Mouse (Mus musculus): ENCODE measurements around the gene Rpl3. TPM values are rescaled to one million over a fixed set of nuclear protein-coding genes. Genes with fewer than 3 reads are reported as not detected.

Rpl3 gene
- polyA plus RNA-seq, 2 experiments, result 1,384 to 1,569 TPM

DNA sequence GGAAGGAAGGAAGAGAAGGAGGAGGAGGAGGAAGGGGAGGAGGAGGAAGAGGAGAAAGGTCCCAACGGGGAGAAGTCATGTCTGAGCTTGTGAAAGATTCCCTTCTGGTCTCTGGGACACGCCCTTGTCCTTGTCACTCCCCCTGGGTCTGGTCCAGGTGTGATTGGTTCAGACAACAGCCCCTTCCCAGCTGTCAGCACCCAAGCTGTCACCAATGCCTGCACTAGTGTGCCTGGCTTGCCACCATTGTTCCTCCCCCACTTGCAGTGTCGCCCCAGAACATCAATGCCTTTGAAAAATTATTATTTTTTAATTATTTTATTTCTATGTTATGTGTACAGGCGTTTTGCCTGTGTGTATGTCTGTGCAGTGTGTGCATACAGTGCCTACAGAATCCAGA lies 22.5 kb downstream of the Rpl3 start:
- Histone ChIP-seq H3K36me3 (ENCODE audit: control insufficient read depth, insufficient read depth, low read length) (no peaks in the 10 kb centered on the region), H3K27me3 (ENCODE audit: control insufficient read depth, insufficient read depth, low read length) (no peaks in the 10 kb centered on the region), H3K4me3 (replicated peaks; ENCODE audit: low read length) (no peak overlapping the region), H3K4me1 (ENCODE audit: control insufficient read depth, insufficient read depth, low read length) (no peaks in the 10 kb centered on the region), H3K9me3 (ENCODE audit: control insufficient read depth, low read length) (no peaks in the 10 kb centered on the region), H3K4me2 (replicated peaks; ENCODE audit: low read depth, low read length, severe bottlenecking) (no peak overlapping the region), H3K9ac (ENCODE audit: low read depth, low read length, severe bottlenecking) (no peak overlapping the region), H3K27ac (replicated peaks; ENCODE audit: low read depth, low read length) (no peak overlapping the region)
- TF ChIP-seq POLR2A (IDR thresholded peaks at IDR 0.05; ENCODE audit: borderline replicate concordance, extremely low read depth, insufficient read depth, insufficient read length), result no peak
- ATAC-seq (ENCODE audit: low FRiP score, low read depth) (no peak), DNase-seq (ENCODE audit: low spot score) (no peak)
- WGBS, result 47% methylated on average over 4 of the region's 4 CpGs

DNA sequence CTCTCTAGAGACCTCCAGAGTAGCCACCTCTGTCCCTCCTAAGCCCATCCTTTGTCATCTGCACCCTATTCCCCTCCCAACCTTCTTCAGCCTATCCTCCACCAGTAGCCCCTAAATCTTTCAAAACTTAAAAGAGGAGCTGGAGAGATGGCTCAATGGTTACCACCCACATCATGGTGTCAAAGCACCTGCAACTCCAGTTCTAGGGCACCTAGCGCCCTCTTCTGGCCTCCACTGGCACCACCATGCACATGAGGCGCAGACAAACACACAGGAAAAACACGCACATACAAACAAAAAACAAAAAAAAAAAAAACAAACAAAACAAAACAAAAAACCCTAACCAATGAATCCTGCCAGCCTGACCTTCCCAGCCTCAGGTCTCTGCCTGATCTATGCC lies 25.1 kb downstream of the Rpl3 start:
- DNase-seq (ENCODE audit: low spot score) (no peak), ATAC-seq (ENCODE audit: low FRiP score, low read depth) (no peak)
- Histone ChIP-seq H3K4me3 (replicated peaks; ENCODE audit: low read length) (no peak overlapping the region), H3K27me3 (ENCODE audit: control insufficient read depth, insufficient read depth, low read length) (no peaks in the 10 kb centered on the region), H3K9me3 (ENCODE audit: control insufficient read depth, low read length) (no peaks in the 10 kb centered on the region), H3K9ac (ENCODE audit: low read depth, low read length, severe bottlenecking) (no peak overlapping the region), H3K36me3 (ENCODE audit: control insufficient read depth, insufficient read depth, low read length) (no peaks in the 10 kb centered on the region), H3K4me1 (ENCODE audit: control insufficient read depth, insufficient read depth, low read length) (no peaks in the 10 kb centered on the region), H3K4me2 (replicated peaks; ENCODE audit: low read depth, low read length, severe bottlenecking) (no peak overlapping the region), H3K27ac (replicated peaks; ENCODE audit: low read depth, low read length) (no peak overlapping the region)
- WGBS, result 55% methylated on average over 3 of the region's 3 CpGs
- no peak for TF ChIP-seq POLR2A (IDR thresholded peaks at IDR 0.05; ENCODE audit: borderline replicate concordance, extremely low read depth, insufficient read depth, insufficient read length)

DNA sequence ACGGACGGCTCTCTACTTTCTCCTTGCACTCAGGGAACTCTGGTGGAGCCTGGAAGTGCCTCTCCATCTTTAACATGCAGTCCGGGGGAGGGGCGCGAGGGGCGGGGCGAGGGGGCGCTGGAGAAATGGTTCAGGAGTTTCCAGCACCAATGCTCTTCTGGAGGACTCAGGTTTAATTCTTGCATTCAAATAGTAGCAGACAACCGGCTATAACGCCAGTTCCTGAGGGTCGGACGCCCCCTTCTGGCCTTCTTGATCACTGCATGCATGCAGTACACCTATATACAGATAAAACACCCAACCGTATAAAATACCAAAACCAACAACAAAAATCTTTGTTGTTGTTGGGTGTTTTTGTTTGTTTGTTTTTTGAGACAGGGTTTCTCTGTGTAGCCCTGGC lies 26.3 kb downstream of the Rpl3 start:
- H3K4me2 ChIP-seq (replicated peaks; ENCODE audit: low read depth, low read length, severe bottlenecking), result no peak overlapping the region
- H3K4me1 ChIP-seq (ENCODE audit: control insufficient read depth, insufficient read depth, low read length), result no peaks in the 10 kb centered on the region
- no peak overlapping the region for H3K9ac ChIP-seq (ENCODE audit: low read depth, low read length, severe bottlenecking)
- H3K27ac ChIP-seq (replicated peaks; ENCODE audit: low read depth, low read length), result no peak overlapping the region
- WGBS, result 9% methylated on average over 13 of the region's 13 CpGs
- DNase-seq (ENCODE audit: low spot score) (no peak), ATAC-seq (ENCODE audit: low FRiP score, low read depth) (no peak)
- no peaks in the 10 kb centered on the region for H3K36me3 ChIP-seq (ENCODE audit: control insufficient read depth, insufficient read depth, low read length)
- H3K27me3 ChIP-seq (ENCODE audit: control insufficient read depth, insufficient read depth, low read length), result no peaks in the 10 kb centered on the region
- no peaks in the 10 kb centered on the region for H3K9me3 ChIP-seq (ENCODE audit: control insufficient read depth, low read length)
- TF ChIP-seq POLR2A (IDR thresholded peaks at IDR 0.05; ENCODE audit: borderline replicate concordance, extremely low read depth, insufficient read depth, insufficient read length), result no peak
- no peak overlapping the region for H3K4me3 ChIP-seq (replicated peaks; ENCODE audit: low read length)

DNA sequence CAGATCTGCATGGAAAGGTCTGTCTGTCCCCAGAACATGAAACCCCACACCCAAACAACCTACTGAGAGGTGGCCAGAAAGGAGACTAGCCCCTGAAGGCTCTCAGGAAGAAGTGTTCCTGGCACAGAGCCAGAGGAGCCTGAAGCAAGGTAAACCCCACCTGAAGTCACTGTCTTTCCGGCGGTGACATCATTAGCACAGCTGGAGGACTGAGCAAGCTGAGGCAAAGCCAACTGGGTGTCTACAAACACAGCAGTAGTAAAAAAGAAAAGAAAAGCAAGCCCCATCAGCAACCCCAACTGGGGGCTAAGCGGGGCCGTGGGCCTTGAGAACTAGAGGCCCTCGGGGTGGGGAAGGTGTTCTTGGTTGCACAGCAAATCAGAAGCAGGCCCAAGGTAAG lies 26.7 kb downstream of the Rpl3 start:
- DNase-seq (ENCODE audit: low spot score) (no peak), ATAC-seq (ENCODE audit: low FRiP score, low read depth) (no peak)
- H3K9me3 ChIP-seq (ENCODE audit: control insufficient read depth, low read length), result no peaks in the 10 kb centered on the region
- no peak overlapping the region for H3K4me2 ChIP-seq (replicated peaks; ENCODE audit: low read depth, low read length, severe bottlenecking)
- H3K4me1 ChIP-seq (ENCODE audit: control insufficient read depth, insufficient read depth, low read length), result no peaks in the 10 kb centered on the region
- no peak overlapping the region for H3K4me3 ChIP-seq (replicated peaks; ENCODE audit: low read length)
- 47% methylated on average over 5 of the region's 5 CpGs for WGBS
- no peak overlapping the region for H3K9ac ChIP-seq (ENCODE audit: low read depth, low read length, severe bottlenecking)
- H3K27ac ChIP-seq (replicated peaks; ENCODE audit: low read depth, low read length), result no peak overlapping the region
- no peaks in the 10 kb centered on the region for H3K36me3 ChIP-seq (ENCODE audit: control insufficient read depth, insufficient read depth, low read length)
- H3K27me3 ChIP-seq (ENCODE audit: control insufficient read depth, insufficient read depth, low read length), result no peaks in the 10 kb centered on the region
- TF ChIP-seq POLR2A (IDR thresholded peaks at IDR 0.05; ENCODE audit: borderline replicate concordance, extremely low read depth, insufficient read depth, insufficient read length), result no peak

DNA sequence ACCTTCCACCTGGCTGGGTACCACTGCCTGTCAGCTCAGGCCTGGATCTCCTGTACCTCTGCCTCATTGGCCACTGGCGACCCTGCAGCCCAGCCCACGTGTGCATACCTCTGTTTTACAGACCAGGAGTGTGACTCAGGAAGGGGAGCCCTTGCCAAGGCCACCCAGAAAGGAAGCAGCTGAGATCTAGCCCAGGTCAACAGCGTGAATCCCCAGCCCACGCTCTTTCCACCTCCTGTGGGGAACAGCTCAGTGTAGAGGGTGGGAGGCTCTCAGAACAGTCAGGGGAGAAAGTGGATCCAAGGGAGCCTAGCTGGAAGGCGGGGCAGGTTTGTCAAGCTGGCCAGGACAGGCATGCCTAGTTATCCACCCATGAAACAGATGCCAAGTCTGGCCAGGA lies 28.8 kb downstream of the Rpl3 start:
- 26% methylated on average over 5 of the region's 5 CpGs for WGBS
- H3K4me2 ChIP-seq (replicated peaks; ENCODE audit: low read depth, low read length, severe bottlenecking), result no peak overlapping the region
- no peak overlapping the region for H3K4me3 ChIP-seq (replicated peaks; ENCODE audit: low read length)
- ATAC-seq (ENCODE audit: low FRiP score, low read depth) (no peak), DNase-seq (ENCODE audit: low spot score) (no peak)
- H3K4me1 ChIP-seq (ENCODE audit: control insufficient read depth, insufficient read depth, low read length), result no peaks in the 10 kb centered on the region
- TF ChIP-seq POLR2A (IDR thresholded peaks at IDR 0.05; ENCODE audit: borderline replicate concordance, extremely low read depth, insufficient read depth, insufficient read length), result no peak
- no peak overlapping the region for H3K9ac ChIP-seq (ENCODE audit: low read depth, low read length, severe bottlenecking)
- H3K27ac ChIP-seq (replicated peaks; ENCODE audit: low read depth, low read length), result no peak overlapping the region
- H3K9me3 ChIP-seq (ENCODE audit: control insufficient read depth, low read length), result no peaks in the 10 kb centered on the region
- H3K36me3 ChIP-seq (ENCODE audit: control insufficient read depth, insufficient read depth, low read length), result no peaks in the 10 kb centered on the region
- no peaks in the 10 kb centered on the region for H3K27me3 ChIP-seq (ENCODE audit: control insufficient read depth, insufficient read depth, low read length)

DNA sequence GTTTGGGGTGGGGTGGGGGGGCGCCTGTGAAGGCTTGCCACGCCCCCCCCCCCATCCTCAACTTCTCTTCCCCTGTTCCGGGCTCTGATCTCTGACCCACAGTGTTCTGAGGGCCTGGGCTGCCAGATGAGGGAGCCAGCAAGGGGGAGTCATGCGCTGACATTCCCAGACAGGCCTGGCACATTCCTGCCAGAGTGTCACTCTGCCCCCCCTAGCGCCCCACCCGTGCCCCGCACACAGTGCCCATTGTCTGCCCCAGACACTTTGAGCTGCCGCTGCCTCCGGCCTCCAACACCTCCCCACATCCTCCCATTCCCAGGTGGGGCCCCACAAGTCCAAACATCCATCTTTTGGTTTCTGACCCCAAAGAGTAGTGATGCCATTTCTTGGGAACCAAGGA lies 29.3 kb downstream of the Rpl3 start:
- DNase-seq (ENCODE audit: low spot score), result no peak
- Histone ChIP-seq H3K27me3 (ENCODE audit: control insufficient read depth, insufficient read depth, low read length) (no peaks in the 10 kb centered on the region), H3K36me3 (ENCODE audit: control insufficient read depth, insufficient read depth, low read length) (no peaks in the 10 kb centered on the region), H3K9me3 (ENCODE audit: control insufficient read depth, low read length) (no peaks in the 10 kb centered on the region), H3K4me1 (ENCODE audit: control insufficient read depth, insufficient read depth, low read length) (no peaks in the 10 kb centered on the region), H3K27ac (replicated peaks; ENCODE audit: low read depth, low read length) (no peak overlapping the region), H3K4me2 (replicated peaks; ENCODE audit: low read depth, low read length, severe bottlenecking) (no peak overlapping the region), H3K9ac (ENCODE audit: low read depth, low read length, severe bottlenecking) (no peak overlapping the region), H3K4me3 (replicated peaks; ENCODE audit: low read length) (no peak overlapping the region)
- WGBS, result 65% methylated on average over 5 of the region's 9 CpGs
- TF ChIP-seq POLR2A (IDR thresholded peaks at IDR 0.05; ENCODE audit: borderline replicate concordance, extremely low read depth, insufficient read depth, insufficient read length), result no peak
- no peak for ATAC-seq (ENCODE audit: low FRiP score, low read depth)
